Mouse (Mus musculus) pancreas, adult 10 weeks (tissue): ENCODE results near the gene Pdcl. TPM values are rescaled to one million over a fixed set of nuclear protein-coding genes. Genes with fewer than 3 reads are reported as not detected.

ENCODE experiments used
- polyA plus RNA-seq: library from polyadenylated mRNA; stranded (reverse); fragments of 350-450 nt; fragmentation: Illumina TruSeq; extraction: RNeasy Lipid Tissue Mini Kit (QIAGEN cat#74804); gene quantifications from one replicate; pipeline ENCODE4 v1.2.3, GENCODE M21; 2015; ENCODE audit warnings: low read depth, low replicate concordance; ENCODE audit not compliant: insufficient read depth

Gene Pdcl
- 4.9 TPM for polyA plus RNA-seq

GRCm38 (mm10) chr2:37358633-37359540 is at the start of gene Pdcl:
Gene Pdcl, minus strand, starts transcription at chr2:37359332.

GRCm38 (mm10) chr2:37326215-37326614 is 32.9 kb downstream of the Pdcl start, which contains the start of gene Olfr368:
Gene Olfr368, plus strand, starts transcription at chr2:37326515.

Other genes starting within 250 kb of the Pdcl start
- gene Olfr362, start 241.4 kb downstream of the Pdcl start, polyA plus RNA-seq = not detected
- gene Olfr364-ps1, start 220.0 kb downstream of the Pdcl start, polyA plus RNA-seq = not detected
- gene Olfr365, start 171.1 kb downstream of the Pdcl start, polyA plus RNA-seq = not detected
- gene Olfr366, start 147.8 kb downstream of the Pdcl start, polyA plus RNA-seq = not detected
- not detected for gene Olfr368, start 32.8 kb downstream of the Pdcl start, polyA plus RNA-seq
- 5.2 TPM for gene Rc3h2, start 63.6 kb upstream of the Pdcl start, polyA plus RNA-seq
- 0.87 TPM for gene Zbtb26, start 83.8 kb upstream of the Pdcl start, polyA plus RNA-seq
- gene Zbtb6, start 83.8 kb upstream of the Pdcl start, polyA plus RNA-seq = 2.0 TPM
- gene Rabgap1, start 83.9 kb upstream of the Pdcl start, polyA plus RNA-seq = 8.5 TPM
- gene Gpr21, start 157.0 kb upstream of the Pdcl start, polyA plus RNA-seq = not detected